Mouse (Mus musculus): ENCODE measurements around the gene Gm973.

Gm973 gene

DNA sequence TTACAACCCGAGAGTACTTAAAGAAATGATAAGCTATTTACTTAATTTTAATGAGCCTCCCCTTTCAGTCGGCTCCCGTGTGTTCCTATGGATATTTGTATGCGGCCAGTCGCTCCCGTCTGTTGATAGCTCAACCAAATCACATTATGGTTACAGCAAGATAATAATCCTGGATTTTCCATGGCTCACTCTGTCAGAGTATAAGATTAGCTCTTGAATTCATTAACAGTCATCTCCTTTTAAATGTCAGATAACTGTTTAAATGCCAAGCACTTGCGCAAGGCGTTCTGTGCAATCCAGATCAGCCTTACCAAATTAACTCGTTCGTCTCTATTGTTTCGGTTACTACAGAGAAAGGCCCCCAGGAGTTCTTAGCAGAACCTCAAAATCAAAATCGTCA is 76.8 kb downstream of the Gm973 start:
- H3K36me3 ChIP-seq (ENCODE audit: insufficient read depth, low read length): no peaks in the 10 kb centered on the region
- TF ChIP-seq CTCF (conservative IDR thresholded peaks at IDR 0.05; ENCODE audit: low read length) (no peak), POU5F1 (IDR thresholded peaks at IDR 0.05; ENCODE audit: borderline replicate concordance, low read length) (no peak), NANOG (IDR thresholded peaks at IDR 0.05; ENCODE audit: borderline replicate concordance, low read length) (no peak)
- peaks cover 60% of the 10 kb centered on the region for H3K27me3 ChIP-seq (ENCODE audit: insufficient read depth, low read length)
- H3K4me1 ChIP-seq (replicated peaks; ENCODE audit: low read depth, low read length): peaks cover 17% of the 10 kb centered on the region
- no peak overlapping the region for H3K4me3 ChIP-seq (replicated peaks; ENCODE audit: low read length)
- no peaks in the 10 kb centered on the region for H3K9me3 ChIP-seq (ENCODE audit: low read length)

DNA sequence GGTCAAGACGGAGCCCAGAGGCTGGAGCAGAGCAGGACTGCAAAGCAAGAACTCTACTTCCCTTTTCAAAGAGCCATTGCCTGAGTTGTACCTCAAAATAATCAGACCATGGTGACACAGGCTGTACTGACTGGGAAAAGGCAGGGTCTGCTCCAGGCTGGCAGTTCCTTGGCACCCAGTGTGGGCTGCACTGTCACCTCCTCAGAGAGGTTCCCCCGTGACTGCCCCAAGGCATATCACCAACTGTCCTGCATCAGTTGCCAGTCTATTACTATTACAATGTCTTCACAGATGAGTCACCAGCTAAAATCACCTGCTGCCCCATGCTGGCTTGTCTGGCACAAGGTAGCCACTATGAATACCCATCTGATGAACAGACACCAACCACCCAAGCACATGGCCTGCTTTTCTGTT is 77.6 kb downstream of the Gm973 start:
- Histone ChIP-seq H3K4me1 (replicated peaks; ENCODE audit: low read depth, low read length) (peaks cover 17% of the 10 kb centered on the region), H3K36me3 (ENCODE audit: insufficient read depth, low read length) (no peaks in the 10 kb centered on the region), H3K4me3 (replicated peaks; ENCODE audit: low read length) (no peak overlapping the region), H3K27me3 (ENCODE audit: insufficient read depth, low read length) (peaks cover 66% of the 10 kb centered on the region), H3K9me3 (ENCODE audit: low read length) (no peaks in the 10 kb centered on the region)
- TF ChIP-seq POU5F1 (IDR thresholded peaks at IDR 0.05; ENCODE audit: borderline replicate concordance, low read length) (no peak), NANOG (IDR thresholded peaks at IDR 0.05; ENCODE audit: borderline replicate concordance, low read length) (no peak), CTCF (conservative IDR thresholded peaks at IDR 0.05; ENCODE audit: low read length) (no peak)

DNA sequence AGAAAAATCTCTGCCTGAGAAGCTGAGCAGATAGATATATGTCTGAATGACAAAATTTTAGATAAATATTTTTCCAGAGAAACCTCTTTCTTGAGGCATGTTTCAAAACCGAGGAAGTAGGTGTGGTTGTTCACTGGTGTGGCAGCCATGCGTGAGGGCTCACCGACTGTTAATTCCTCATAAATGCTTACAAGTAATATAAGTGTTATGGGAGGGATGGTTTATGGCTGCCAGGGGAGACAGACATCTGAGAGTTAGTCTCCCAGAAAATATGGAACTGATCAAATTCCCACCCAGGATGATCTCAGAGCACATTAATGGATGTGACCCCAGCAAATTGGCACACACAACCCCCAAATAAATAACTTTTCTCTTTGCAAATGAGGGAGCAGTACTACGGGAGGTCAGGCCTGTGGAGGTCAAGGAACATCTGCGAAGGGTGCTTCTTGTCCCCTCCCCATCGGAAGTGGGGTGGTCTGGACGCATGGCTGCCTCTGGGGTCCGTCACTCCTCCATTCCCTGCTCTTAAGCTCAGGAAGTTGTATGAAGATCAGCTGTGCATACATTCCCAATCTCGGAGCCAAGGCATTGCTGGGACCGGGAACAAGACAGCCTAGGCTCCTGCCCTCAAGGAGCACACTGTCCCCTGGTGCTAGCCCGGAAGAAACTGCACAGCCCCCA is 78.7 kb downstream of the Gm973 start:
- TF ChIP-seq POU5F1 (IDR thresholded peaks at IDR 0.05; ENCODE audit: borderline replicate concordance, low read length): no peak
- no peak for TF ChIP-seq NANOG (IDR thresholded peaks at IDR 0.05; ENCODE audit: borderline replicate concordance, low read length)
- TF ChIP-seq CTCF (conservative IDR thresholded peaks at IDR 0.05; ENCODE audit: low read length): no peak
- peaks cover 17% of the 10 kb centered on the region for H3K4me1 ChIP-seq (replicated peaks; ENCODE audit: low read depth, low read length)
- H3K36me3 ChIP-seq (ENCODE audit: insufficient read depth, low read length): no peaks in the 10 kb centered on the region
- H3K27me3 ChIP-seq (ENCODE audit: insufficient read depth, low read length): peaks cover 72% of the 10 kb centered on the region
- H3K4me3 ChIP-seq (replicated peaks; ENCODE audit: low read length): no peak overlapping the region
- no peaks in the 10 kb centered on the region for H3K9me3 ChIP-seq (ENCODE audit: low read length)

DNA sequence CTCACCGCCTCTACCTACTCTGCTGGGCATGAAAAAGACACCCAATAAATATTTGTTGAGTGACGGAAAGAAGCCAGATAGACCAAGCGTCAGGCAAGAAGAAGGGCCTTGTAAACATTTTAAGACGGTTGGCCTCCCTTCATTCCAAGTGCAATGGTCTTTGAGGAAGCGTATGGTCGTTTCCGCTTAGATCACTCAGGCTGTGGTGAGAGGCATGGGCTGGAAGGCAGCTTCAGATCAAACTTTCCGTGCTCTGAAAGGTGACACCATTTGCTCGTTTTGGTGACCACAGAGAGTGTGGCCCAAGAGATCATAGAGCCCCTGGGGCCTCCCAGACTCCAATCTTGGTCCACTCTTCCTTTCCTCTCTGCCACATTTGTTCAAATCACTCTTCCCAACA is 79.5 kb downstream of the Gm973 start:
- Histone ChIP-seq H3K4me3 (replicated peaks; ENCODE audit: low read length) (no peak overlapping the region), H3K9me3 (ENCODE audit: low read length) (no peaks in the 10 kb centered on the region), H3K36me3 (ENCODE audit: insufficient read depth, low read length) (no peaks in the 10 kb centered on the region), H3K4me1 (replicated peaks; ENCODE audit: low read depth, low read length) (peaks cover 17% of the 10 kb centered on the region), H3K27me3 (ENCODE audit: insufficient read depth, low read length) (peaks cover 69% of the 10 kb centered on the region)
- TF ChIP-seq CTCF (conservative IDR thresholded peaks at IDR 0.05; ENCODE audit: low read length) (no peak), POU5F1 (IDR thresholded peaks at IDR 0.05; ENCODE audit: borderline replicate concordance, low read length) (no peak), NANOG (IDR thresholded peaks at IDR 0.05; ENCODE audit: borderline replicate concordance, low read length) (no peak)

DNA sequence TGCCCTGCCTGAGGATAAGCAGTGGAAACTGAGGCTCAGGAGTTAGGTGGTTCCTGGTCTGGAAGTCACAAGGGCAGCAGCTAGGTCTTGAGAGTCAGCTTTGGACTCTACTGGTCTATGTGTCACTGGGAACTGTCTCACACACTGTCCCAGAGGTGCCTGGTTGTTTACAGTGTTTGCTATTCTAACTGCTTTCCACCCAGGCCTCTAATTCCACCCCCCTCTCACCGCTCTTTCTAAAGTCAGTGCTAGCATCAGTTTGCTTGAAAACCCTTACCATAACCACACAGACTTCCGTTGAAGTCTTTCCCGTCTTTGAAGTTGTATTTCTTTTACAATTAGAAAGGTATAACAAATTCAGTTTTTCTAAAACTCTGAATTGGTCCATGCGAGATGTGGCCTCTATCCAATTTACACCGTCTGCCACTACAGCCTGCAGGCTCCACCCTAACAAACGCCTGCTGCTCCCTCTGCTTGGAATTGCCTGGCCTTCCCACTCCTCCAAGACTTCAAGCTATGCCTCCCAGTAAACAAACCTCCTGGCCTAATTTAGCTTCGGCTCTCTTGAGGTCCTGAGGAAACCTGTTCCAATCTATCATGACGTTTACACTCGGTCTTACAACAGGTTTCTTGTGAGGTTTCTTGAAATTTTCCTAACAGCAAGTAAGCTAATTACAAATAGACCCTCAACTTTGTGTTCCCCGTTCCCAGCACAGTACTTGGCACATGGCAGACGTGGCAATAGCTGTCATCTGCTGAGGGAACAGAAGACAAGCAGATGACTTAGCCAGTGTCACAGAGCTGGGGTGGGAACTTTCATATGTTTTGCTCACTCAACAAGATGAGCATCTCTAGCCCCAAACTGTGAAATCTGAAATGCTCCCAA is 86.7 kb downstream of the Gm973 start:
- Histone ChIP-seq H3K36me3 (ENCODE audit: insufficient read depth, low read length) (no peaks in the 10 kb centered on the region), H3K4me1 (replicated peaks; ENCODE audit: low read depth, low read length) (peaks cover 36% of the 10 kb centered on the region), H3K9me3 (ENCODE audit: low read length) (no peaks in the 10 kb centered on the region), H3K4me3 (replicated peaks; ENCODE audit: low read length) (no peak overlapping the region), H3K27me3 (ENCODE audit: insufficient read depth, low read length) (peaks cover 22% of the 10 kb centered on the region)
- TF ChIP-seq NANOG (IDR thresholded peaks at IDR 0.05; ENCODE audit: borderline replicate concordance, low read length) (no peak), CTCF (conservative IDR thresholded peaks at IDR 0.05; ENCODE audit: low read length) (no peak), POU5F1 (IDR thresholded peaks at IDR 0.05; ENCODE audit: borderline replicate concordance, low read length) (no peak)

DNA sequence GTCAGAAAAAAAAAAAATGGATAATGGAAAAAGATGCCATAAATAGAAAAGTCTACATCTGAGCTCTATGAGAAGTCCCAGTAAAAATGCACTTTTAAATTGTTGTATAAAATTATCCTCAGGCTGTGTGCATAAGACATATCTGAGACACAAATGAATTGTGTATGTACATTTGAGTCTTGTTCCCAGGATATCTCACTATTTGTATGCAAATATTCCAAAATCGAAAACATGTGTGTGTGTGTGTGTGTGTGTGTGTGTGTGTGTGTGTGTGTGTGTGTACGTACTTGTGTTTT is 87.3 kb downstream of the Gm973 start:
- peaks cover 42% of the 10 kb centered on the region for H3K4me1 ChIP-seq (replicated peaks; ENCODE audit: low read depth, low read length)
- H3K27me3 ChIP-seq (ENCODE audit: insufficient read depth, low read length): peaks cover 16% of the 10 kb centered on the region
- no peak overlapping the region for H3K4me3 ChIP-seq (replicated peaks; ENCODE audit: low read length)
- no peaks in the 10 kb centered on the region for H3K36me3 ChIP-seq (ENCODE audit: insufficient read depth, low read length)
- TF ChIP-seq CTCF (conservative IDR thresholded peaks at IDR 0.05; ENCODE audit: low read length) (no peak), POU5F1 (IDR thresholded peaks at IDR 0.05; ENCODE audit: borderline replicate concordance, low read length) (no peak), NANOG (IDR thresholded peaks at IDR 0.05; ENCODE audit: borderline replicate concordance, low read length) (no peak)
- no peaks in the 10 kb centered on the region for H3K9me3 ChIP-seq (ENCODE audit: low read length)

DNA sequence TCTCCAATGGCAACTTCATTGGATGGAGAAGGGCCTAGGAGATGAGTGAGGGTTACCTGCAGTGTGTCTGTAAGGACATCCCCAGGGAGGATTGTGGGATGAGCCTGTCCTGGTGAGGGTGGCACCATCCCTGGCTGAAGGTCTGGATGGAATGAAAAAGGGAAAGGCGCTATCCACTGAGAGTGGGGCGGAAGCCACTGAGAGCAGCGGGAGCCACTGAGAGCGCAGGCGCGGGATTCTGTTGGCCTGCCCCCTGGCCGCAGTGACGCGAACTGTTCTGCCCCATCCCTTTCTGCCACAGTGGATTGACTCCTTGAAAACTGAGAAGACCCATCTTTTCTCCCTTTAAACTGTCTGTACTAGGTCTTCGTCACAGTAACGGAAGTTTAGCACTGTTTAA is 87.8 kb downstream of the Gm973 start:
- Histone ChIP-seq H3K36me3 (ENCODE audit: insufficient read depth, low read length) (no peaks in the 10 kb centered on the region), H3K27me3 (ENCODE audit: insufficient read depth, low read length) (peaks cover 12% of the 10 kb centered on the region), H3K4me3 (replicated peaks; ENCODE audit: low read length) (peak overlapping the region; percentile 27; the same call in 1 of the 2 replicates), H3K9me3 (ENCODE audit: low read length) (no peaks in the 10 kb centered on the region), H3K4me1 (replicated peaks; ENCODE audit: low read depth, low read length) (peaks cover 47% of the 10 kb centered on the region)
- TF ChIP-seq CTCF (conservative IDR thresholded peaks at IDR 0.05; ENCODE audit: low read length) (peak; percentile 78), NANOG (IDR thresholded peaks at IDR 0.05; ENCODE audit: borderline replicate concordance, low read length) (no peak)

DNA sequence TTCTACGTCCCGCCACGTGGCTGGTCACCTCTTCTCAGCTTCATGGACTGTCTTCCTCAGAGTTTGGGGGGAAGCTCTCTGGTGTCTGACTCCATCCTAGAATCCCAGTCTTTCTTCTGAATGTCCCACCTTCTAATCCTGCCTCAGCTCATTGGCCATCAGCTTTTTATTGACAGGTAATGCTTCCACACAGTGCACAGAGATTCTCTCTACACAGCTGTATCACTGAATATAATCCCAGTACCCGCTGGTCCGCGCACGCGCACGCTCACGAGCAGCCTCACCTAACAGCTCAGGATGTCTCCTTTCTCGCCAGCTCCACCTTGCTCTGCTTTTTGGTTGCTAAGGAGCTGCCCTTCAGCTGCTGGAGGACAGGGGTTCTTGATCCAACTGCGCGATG is 90.4 kb downstream of the Gm973 start:
- no peak for TF ChIP-seq POU5F1 (IDR thresholded peaks at IDR 0.05; ENCODE audit: borderline replicate concordance, low read length)
- no peak for TF ChIP-seq CTCF (conservative IDR thresholded peaks at IDR 0.05; ENCODE audit: low read length)
- no peak for TF ChIP-seq NANOG (IDR thresholded peaks at IDR 0.05; ENCODE audit: borderline replicate concordance, low read length)

More for the DNA sequence above, 90.4 kb downstream of the Gm973 start:
- Histone ChIP-seq H3K27me3 (ENCODE audit: insufficient read depth, low read length) (peaks cover 4% of the 10 kb centered on the region), H3K4me1 (replicated peaks; ENCODE audit: low read depth, low read length) (peaks cover 66% of the 10 kb centered on the region), H3K9me3 (ENCODE audit: low read length) (no peaks in the 10 kb centered on the region), H3K4me3 (replicated peaks; ENCODE audit: low read length) (peak overlapping the region; percentile 45), H3K36me3 (ENCODE audit: insufficient read depth, low read length) (no peaks in the 10 kb centered on the region)
